Mouse (Mus musculus) ES-E14 (cell line): Measurements from ENCODE around the gene Gmfb. TPM values are rescaled to one million over a fixed set of nuclear protein-coding genes. Genes with fewer than 3 reads are reported as not detected.

Experiments used
- DNase-seq: peaks from one replicate; pipeline ENCODE4 v3.0.0-alpha.2; 2013; ENCODE audit warnings: low read depth, low spot score
- H3K27ac ChIP-seq: 2 replicates; pipeline ENCODE4 v1.5.1; 2012; ENCODE audit warnings: low read depth, mild to moderate bottlenecking, low read length, moderate library complexity, mixed read lengths; ENCODE audit not compliant: poor library complexity, insufficient read depth, severe bottlenecking
- H3K36me3 ChIP-seq: 2 replicates; pipeline ENCODE4 v1.6.1; 2012; ENCODE audit warnings: mild to moderate bottlenecking, low read length, moderate library complexity, mixed read lengths; ENCODE audit not compliant: control insufficient read depth, poor library complexity, insufficient read depth, severe bottlenecking
- H3K4me1 ChIP-seq, 2 experiments: fragments of 150-350 bp in 1 of 2; sonication (generic) in 1 of 2; 2 replicates each; pipeline ENCODE4 v1.6.1; 2012; ENCODE audit warnings: low read length in 2 of 2, mild to moderate bottlenecking in 1 of 2, mixed read lengths in 1 of 2; ENCODE audit not compliant: control insufficient read depth in 2 of 2, insufficient read depth in 2 of 2, poor library complexity in 1 of 2
- H3K4me3 ChIP-seq, 2 experiments: fragments of 150-350 bp in 1 of 2; sonication (generic) in 1 of 2; 2 replicates each; pipeline ENCODE4 v1.5.1; 2012; ENCODE audit warnings: low read length in 2 of 2, low read depth in 1 of 2, mild to moderate bottlenecking in 1 of 2, mixed read lengths in 1 of 2; ENCODE audit not compliant: insufficient read depth in 1 of 2, poor library complexity in 1 of 2, severe bottlenecking in 1 of 2
- H3K9ac ChIP-seq: 2 replicates; pipeline ENCODE4 v1.6.1; 2012; ENCODE audit warnings: low read depth, mild to moderate bottlenecking, low read length, mixed read lengths; ENCODE audit not compliant: poor library complexity, insufficient read depth, severe bottlenecking
- H3K9me3 ChIP-seq: fragments of 150-350 bp; sonication (generic); 2 replicates; pipeline ENCODE4 v1.6.1; 2012; ENCODE audit warnings: low read depth, mild to moderate bottlenecking, low read length; ENCODE audit not compliant: control insufficient read depth, insufficient read depth
- CHD2 ChIP-seq: IDR thresholded peaks from 2 replicates; pipeline ENCODE4 v1.6.1; 2014; ENCODE audit warnings: mild to moderate bottlenecking, low read depth, low read length, inconsistent platforms
- HCFC1 ChIP-seq: IDR thresholded peaks from 2 replicates; pipeline ENCODE4 v1.6.1; 2012; ENCODE audit warnings: low read length, inconsistent platforms, borderline replicate concordance; ENCODE audit not compliant: insufficient read depth
- MAFK ChIP-seq: IDR thresholded peaks from 2 replicates; pipeline ENCODE4 v1.6.1; 2014; ENCODE audit warnings: mild to moderate bottlenecking, low read depth, low read length, inconsistent platforms; ENCODE audit not compliant: insufficient read depth
- ZC3H11A ChIP-seq: IDR thresholded peaks from 2 replicates; pipeline ENCODE4 v1.6.1; 2012; ENCODE audit warnings: low read depth, mild to moderate bottlenecking, inconsistent platforms, low read length, borderline replicate concordance
- ZNF384 ChIP-seq: IDR thresholded peaks from 2 replicates; pipeline ENCODE4 v1.6.1; 2012; ENCODE audit warnings: low read depth, low read length, inconsistent platforms
- in situ Hi-C, 2 experiments: fragments of 600-800 bp; cut with MboI; formaldehyde crosslinking; loops; one replicate each; pipeline ENCODE4 v1.15.1; 2025; ENCODE audit warnings: low sequenced_read_pairs in 2 of 2, inconsistent platforms in 1 of 2; ENCODE audit not compliant: unreplicated experiment in 2 of 2
- total RNA-seq: library from RNA; depleted of rRNA; stranded (reverse); fragments of 300-350 nt; gene quantifications from 2 replicates; pipeline ENCODE4 v1.2.3, GENCODE M21; 2012; rRNA removed

The Gmfb gene
- 26.9 and 30.4 TPM in 2 replicates for total RNA-seq

DNA sequence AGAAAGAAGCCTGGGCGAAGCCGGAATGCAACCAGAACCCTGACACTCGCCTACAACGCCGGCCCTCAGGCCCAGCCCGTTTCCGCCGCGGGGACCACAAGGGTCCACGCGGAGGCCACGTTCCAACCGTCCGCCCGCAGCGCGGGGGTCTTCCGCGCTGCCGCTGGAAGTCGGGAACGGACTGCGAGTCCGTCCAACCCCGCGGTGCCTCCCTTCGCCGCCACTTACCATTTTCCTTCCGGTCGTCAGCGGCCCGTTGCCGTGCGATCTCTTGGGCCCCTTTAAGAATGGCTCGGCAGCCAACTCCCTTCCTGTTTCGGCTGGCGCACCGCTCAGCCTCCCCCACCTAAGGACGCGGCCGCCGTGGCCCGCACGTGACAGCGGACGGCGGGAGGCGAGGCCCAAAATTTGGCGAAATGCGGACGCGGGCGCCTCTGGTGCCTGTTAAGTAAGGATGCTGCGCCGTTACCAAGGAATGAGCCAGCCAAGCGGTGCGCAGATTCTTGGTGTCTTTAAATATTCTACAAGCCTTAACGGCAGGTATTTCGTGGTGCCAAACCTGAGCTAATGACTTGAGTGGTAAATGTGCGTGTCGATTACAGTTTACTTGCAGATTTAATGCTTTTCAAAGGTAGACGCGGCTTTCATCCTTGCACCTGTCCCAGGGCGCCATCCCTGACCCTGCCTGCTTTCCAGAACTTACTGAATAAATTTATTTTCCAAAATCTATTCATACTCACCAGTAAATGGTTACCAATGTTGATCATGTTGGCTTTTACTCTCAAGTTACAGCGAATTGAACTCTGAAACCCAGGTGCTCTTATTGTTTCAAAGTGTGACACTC lies at the start of gene Gmfb:
Gmfb (minus strand) TSS at position 370 of the 844 bp plus-strand sequence.
- Histone ChIP-seq H3K9me3 (peaks cover 10% of the 10 kb centered on the region), H3K9ac (peak within 1 kb of the TSS; percentile 91), H3K36me3 (no peaks in the 10 kb centered on the region), H3K27ac (peak within 1 kb of the TSS; percentile 35; the same call in 1 of the 2 replicates), H3K4me3 (peak within 1 kb of the TSS; percentile 81 to 88), H3K4me1 (peaks cover 0 to 6% of the 10 kb centered on the region in 2 experiments; a peak in 1 of 4 replicates)
- in situ Hi-C loops, result no loop called here
- peak; percentile 77 for DNase-seq
- TF ChIP-seq MAFK, result no peak
- no peak for TF ChIP-seq ZNF384
- peak; percentile 61; the same call in 1 of the 2 replicates for TF ChIP-seq HCFC1
- no peak for TF ChIP-seq CHD2

DNA sequence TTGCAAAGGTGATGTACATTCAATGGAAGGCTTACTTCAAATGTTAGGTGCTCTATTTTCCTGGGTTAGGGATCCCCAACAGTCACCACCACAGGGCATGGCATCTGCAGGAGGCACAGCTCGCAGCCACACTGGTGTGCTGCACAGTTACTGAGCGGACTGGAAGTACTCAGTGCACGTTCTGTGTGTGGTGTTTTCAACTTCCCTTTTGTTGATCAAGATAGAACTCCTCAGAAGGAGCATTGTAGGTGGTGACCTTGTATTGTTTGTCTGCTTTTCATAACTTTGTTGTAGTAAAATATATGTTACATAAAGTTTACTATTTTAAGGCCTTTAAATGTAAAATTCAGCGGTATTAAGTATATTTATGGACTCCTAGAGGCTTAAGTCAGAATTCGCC lies 40.9 kb upstream of the Gmfb start:
- no peak for DNase-seq
- H3K9me3 ChIP-seq, result no peaks in the 10 kb centered on the region
- H3K4me3 ChIP-seq, result no peak overlapping the region
- in situ Hi-C loops, result no loop called here
- no peak for TF ChIP-seq ZC3H11A
- no peak for TF ChIP-seq CHD2
- TF ChIP-seq HCFC1, result no peak
- no peak for TF ChIP-seq ZNF384
- TF ChIP-seq MAFK, result no peak
- no peaks in the 10 kb centered on the region for H3K36me3 ChIP-seq
- no peak overlapping the region for H3K27ac ChIP-seq
- no peak overlapping the region for H3K9ac ChIP-seq
- no peaks in the 10 kb centered on the region for H3K4me1 ChIP-seq

DNA sequence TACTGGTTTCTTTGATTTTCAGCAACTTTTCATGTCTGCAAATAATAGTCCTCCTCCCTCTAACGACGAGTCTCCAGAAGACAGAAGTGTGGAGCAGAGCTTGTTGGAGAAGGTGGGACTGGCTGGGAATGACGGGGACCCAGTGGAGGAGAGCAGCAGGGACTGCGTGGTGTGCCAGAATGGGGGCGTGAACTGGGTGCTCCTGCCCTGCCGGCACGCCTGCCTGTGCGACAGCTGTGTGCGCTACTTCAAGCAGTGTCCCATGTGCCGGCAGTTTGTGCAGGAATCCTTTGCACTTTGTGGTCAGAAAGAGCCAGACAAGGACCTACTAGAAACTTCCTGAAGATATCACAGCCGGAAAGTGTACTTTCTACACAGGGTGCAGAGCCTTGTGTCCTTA lies 31.6 kb upstream of the Gmfb start:
- no peak for DNase-seq
- no peak for TF ChIP-seq CHD2
- no peak for TF ChIP-seq ZC3H11A
- no peak for TF ChIP-seq HCFC1
- TF ChIP-seq ZNF384, result no peak
- no peak for TF ChIP-seq MAFK

DNA sequence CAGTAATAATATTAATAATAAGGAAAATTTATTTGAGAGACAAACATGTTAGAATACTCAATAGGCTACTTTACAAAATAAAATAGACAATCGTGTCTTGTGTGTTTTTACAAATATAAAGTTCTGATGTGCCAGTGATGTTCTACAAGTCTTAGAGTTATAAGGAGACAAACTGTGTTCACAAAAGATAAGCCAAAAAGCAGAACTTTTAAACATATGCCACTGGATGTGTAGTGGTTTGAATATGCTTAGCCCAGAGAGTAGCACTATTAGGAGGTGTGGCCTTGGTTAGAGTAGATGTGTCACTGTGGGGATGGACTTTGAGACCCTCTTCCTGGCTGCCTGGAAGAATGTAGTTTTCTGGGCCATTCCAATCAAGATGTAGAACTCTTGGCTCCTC lies 27.7 kb upstream of the Gmfb start:
- H3K9me3 ChIP-seq, result no peaks in the 10 kb centered on the region
- in situ Hi-C loops, result no loop called here
- TF ChIP-seq ZC3H11A (no peak), CHD2 (no peak), HCFC1 (no peak)
- H3K4me3 ChIP-seq, result no peak overlapping the region
- no peaks in the 10 kb centered on the region for H3K36me3 ChIP-seq
- no peak for DNase-seq
- H3K27ac ChIP-seq, result no peak overlapping the region
- no peaks in the 10 kb centered on the region for H3K4me1 ChIP-seq
- no peak overlapping the region for H3K9ac ChIP-seq

More for the DNA sequence above, 31.6 kb upstream of the Gmfb start:
- Histone ChIP-seq H3K4me3 (no peak overlapping the region), H3K36me3 (no peaks in the 10 kb centered on the region), H3K4me1 (no peaks in the 10 kb centered on the region), H3K27ac (no peak overlapping the region), H3K9ac (no peak overlapping the region), H3K9me3 (no peaks in the 10 kb centered on the region)
- in situ Hi-C loops, result no loop called here

DNA sequence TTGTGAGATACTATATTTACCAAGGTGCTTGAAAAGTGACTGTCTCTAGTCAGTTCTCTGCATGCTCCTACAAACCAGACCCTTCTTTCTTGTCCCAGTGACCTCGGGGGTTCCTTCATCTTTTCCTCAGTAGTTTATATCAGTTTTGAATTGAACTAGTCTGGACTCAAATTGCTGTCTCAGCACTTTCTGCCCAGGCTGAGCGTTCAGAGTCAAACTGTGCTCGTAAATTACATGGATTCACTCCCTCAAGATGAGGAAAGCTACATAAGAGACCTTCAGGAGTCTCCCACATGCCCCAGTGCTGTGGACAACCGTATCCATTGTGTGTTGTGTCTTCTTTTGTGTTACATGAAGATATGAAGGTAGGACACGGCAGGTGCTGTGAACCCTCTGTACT lies 26.7 kb upstream of the Gmfb start:
- DNase-seq, result no peak
- Histone ChIP-seq H3K27ac (no peak overlapping the region), H3K9ac (no peak overlapping the region), H3K9me3 (no peaks in the 10 kb centered on the region), H3K4me1 (no peaks in the 10 kb centered on the region), H3K36me3 (no peaks in the 10 kb centered on the region), H3K4me3 (no peak overlapping the region)
- no peak for TF ChIP-seq ZNF384
- peak; percentile 93 for TF ChIP-seq MAFK
- TF ChIP-seq ZC3H11A, result no peak
- TF ChIP-seq HCFC1, result no peak
- no peak for TF ChIP-seq CHD2
- in situ Hi-C loops, result no loop called here
